Mouse (Mus musculus) kidney, adult 2 months (tissue): ENCODE results near the gene Olfr878. TPM values are rescaled to one million over a fixed set of nuclear protein-coding genes. Genes with fewer than 3 reads are reported as not detected.

ENCODE experiments used
- DNase-seq: peaks from one replicate; pipeline ENCODE4 v3.0.0; 2021
- H3K27ac ChIP-seq: fragments of 200-500 bp; 2 replicates; pipeline ENCODE4 v1.5.1; 2012; ENCODE audit warnings: low read depth, low read length, control low read depth, inconsistent platforms; ENCODE audit not compliant: insufficient read depth
- H3K27me3 ChIP-seq: fragments of 200-500 bp; replicated peaks from 2 replicates; pipeline ENCODE4 v1.6.1; 2012; ENCODE audit warnings: mild to moderate bottlenecking, moderate library complexity, low read length, inconsistent platforms; ENCODE audit not compliant: control insufficient read depth, insufficient read depth
- H3K36me3 ChIP-seq: fragments of 200-500 bp; 2 replicates; pipeline ENCODE4 v1.6.1; 2012; ENCODE audit warnings: mild to moderate bottlenecking, moderate library complexity, low read length, inconsistent platforms; ENCODE audit not compliant: control insufficient read depth, insufficient read depth
- H3K4me1 ChIP-seq: fragments of 200-500 bp; 2 replicates; pipeline ENCODE4 v1.6.1; 2011; ENCODE audit warnings: low read length; ENCODE audit not compliant: control insufficient read depth, insufficient read depth
- H3K4me3 ChIP-seq: fragments of 200-500 bp; 2 replicates; pipeline ENCODE4 v1.5.1; 2011; ENCODE audit warnings: mild to moderate bottlenecking, low read depth, low read length, control low read depth; ENCODE audit not compliant: insufficient read depth
- CTCF ChIP-seq: fragments of 200-500 bp; conservative IDR thresholded peaks from 2 replicates; pipeline ENCODE4 v1.5.1; 2011; ENCODE audit warnings: low read depth, mild to moderate bottlenecking, control low read depth, low read length, moderate library complexity, mixed read lengths; ENCODE audit not compliant: insufficient read depth, insufficient read length
- POLR2A ChIP-seq: fragments of 200-500 bp; IDR thresholded peaks from one replicate; pipeline ENCODE4 v1.6.1; 2011; ENCODE audit warnings: low read depth, low read length, control low read depth
- WGBS: fragments of 180-500 bp; shearing (Covaris S2); methylation state at CpG from one replicate; pipeline ENCODE4 v1.1.7; 2018; 5-methylcytosine and 5-hydroxymethylcytosine counted together
- polyA plus RNA-seq: library from polyadenylated mRNA; depleted of rRNA; stranded (reverse); fragments of >200 nt; gene quantifications from 2 replicates; pipeline ENCODE4 v1.2.3, GENCODE M21; 2012; rRNA removed

Olfr878 gene
- polyA plus RNA-seq = not detected in 2 replicates

GRCm38 (mm10) chr9:37917540-37917939, at the start of gene Olfr878:
TSS of gene Olfr878 (plus strand) at chr9:37917840.
- H3K27ac ChIP-seq = no peak within 1 kb of the TSS
- no peak for DNase-seq
- H3K27me3 ChIP-seq = no peaks in the 10 kb centered on the region
- no peak within 1 kb of the TSS for H3K4me3 ChIP-seq
- TF ChIP-seq CTCF = no peak
- no peak for TF ChIP-seq POLR2A
- WGBS = 78% methylated on average over 2 of the region's 2 CpGs
- H3K4me1 ChIP-seq = no peaks in the 10 kb centered on the region
- H3K36me3 ChIP-seq = no peaks in the 10 kb centered on the region

GRCm38 (mm10) chr9:37870246-37870645, 47.4 kb upstream of the Olfr878 start:
- WGBS = 52% methylated on average over 1 of the region's 1 CpGs

GRCm38 (mm10) chr9:37871097-37871496, 46.5 kb upstream of the Olfr878 start:
- Histone ChIP-seq H3K4me1 (no peaks in the 10 kb centered on the region), H3K36me3 (no peaks in the 10 kb centered on the region), H3K27me3 (no peaks in the 10 kb centered on the region), H3K4me3 (no peak overlapping the region), H3K27ac (no peak overlapping the region)
- no peak for TF ChIP-seq CTCF
- TF ChIP-seq POLR2A = no peak
- no peak for DNase-seq
- 75% methylated on average over 1 of the region's 1 CpGs for WGBS

More at GRCm38 (mm10) chr9:37870246-37870645, 47.4 kb upstream of the Olfr878 start:
- H3K27ac ChIP-seq = no peak overlapping the region
- no peak for TF ChIP-seq POLR2A
- TF ChIP-seq CTCF = no peak
- no peak overlapping the region for H3K4me3 ChIP-seq
- H3K27me3 ChIP-seq = no peaks in the 10 kb centered on the region
- no peaks in the 10 kb centered on the region for H3K36me3 ChIP-seq
- H3K4me1 ChIP-seq = no peaks in the 10 kb centered on the region
- no peak for DNase-seq

DNA sequence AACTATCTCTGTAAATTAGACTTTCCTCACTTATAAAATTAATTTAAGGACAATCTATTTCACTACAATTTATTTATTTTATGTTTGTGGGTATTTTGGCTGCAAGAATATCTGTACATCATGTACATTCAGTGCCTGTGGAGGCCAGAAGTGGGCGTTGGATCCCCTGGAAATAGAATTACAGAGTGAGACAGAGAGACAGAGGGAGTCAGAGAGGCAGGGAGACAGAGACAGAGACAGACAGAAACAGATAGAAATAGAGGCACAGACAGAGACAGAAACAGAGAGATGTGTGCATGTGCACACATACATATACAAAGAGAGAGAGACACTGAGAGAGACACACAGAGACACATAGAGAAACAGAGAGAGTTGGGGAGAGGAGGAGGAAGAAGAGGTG, 46.1 kb upstream of the Olfr878 start:
- Histone ChIP-seq H3K4me1 (no peaks in the 10 kb centered on the region), H3K27me3 (no peaks in the 10 kb centered on the region), H3K27ac (no peak overlapping the region), H3K36me3 (no peaks in the 10 kb centered on the region), H3K4me3 (no peak overlapping the region)
- no peak for TF ChIP-seq POLR2A
- no peak for TF ChIP-seq CTCF
- 33% methylated on average over 1 of the region's 1 CpGs for WGBS
- no peak for DNase-seq

- WGBS = 34% methylated on average over 2 of the region's 2 CpGs
- Histone ChIP-seq H3K4me3 (no peak overlapping the region), H3K27me3 (no peaks in the 10 kb centered on the region), H3K36me3 (no peaks in the 10 kb centered on the region), H3K4me1 (no peaks in the 10 kb centered on the region), H3K27ac (no peak overlapping the region)
- DNase-seq = no peak
- TF ChIP-seq CTCF = no peak
- no peak for TF ChIP-seq POLR2A
Observed at GRCm38 (mm10) chr9:37890960-37891359, 26.7 kb upstream of the Olfr878 start.

DNA sequence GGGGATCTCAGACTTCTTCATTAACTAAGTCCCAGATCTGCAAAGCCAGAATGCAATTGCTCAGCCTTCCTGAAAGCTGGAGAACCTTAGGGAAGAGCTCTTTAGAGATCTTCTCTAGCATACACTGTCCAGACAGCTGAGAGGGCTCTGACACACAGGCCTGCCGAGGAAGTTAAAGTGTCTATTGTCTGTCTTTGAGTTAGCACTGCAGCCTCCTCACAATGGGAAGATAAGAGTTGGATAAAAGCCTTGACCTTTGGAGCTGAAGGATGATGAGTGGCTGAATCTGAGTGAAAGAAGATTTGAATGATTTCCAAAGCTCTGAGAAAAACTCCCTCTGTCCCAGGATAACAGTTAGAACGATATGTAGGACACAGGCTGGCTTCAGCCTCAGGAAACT, 21.0 kb upstream of the Olfr878 start, which contains the start of gene Olfr145:
Olfr145 (plus strand) TSS at position 64 of the 400 bp plus-strand sequence.
- TF ChIP-seq POLR2A (no peak), CTCF (no peak)
- DNase-seq = no peak
- no peak within 1 kb of the TSS for H3K4me3 ChIP-seq

DNA sequence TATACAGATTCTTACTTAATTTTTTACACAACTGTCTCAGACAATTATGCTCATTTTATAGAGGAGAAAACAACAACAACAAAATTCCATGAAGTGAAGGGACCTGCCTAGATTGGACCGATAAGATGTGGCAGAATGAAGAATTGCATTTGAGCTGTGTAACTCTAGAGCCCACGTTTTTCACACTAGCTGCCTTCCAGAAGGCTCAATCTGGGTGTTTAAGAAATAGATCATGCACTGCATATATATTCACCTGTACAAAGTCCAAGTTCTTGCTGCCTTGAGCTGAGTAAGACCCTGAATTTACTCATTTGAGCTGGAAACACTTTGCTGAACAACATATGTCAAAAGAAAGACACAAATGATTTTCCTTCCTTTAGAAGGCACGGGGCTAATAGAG, 12.1 kb upstream of the Olfr878 start:
- no peak overlapping the region for H3K4me3 ChIP-seq
- H3K36me3 ChIP-seq = no peaks in the 10 kb centered on the region
- no peak overlapping the region for H3K27ac ChIP-seq
- WGBS = 55% methylated on average over 3 of the region's 3 CpGs
- TF ChIP-seq CTCF (no peak), POLR2A (no peak)
- no peaks in the 10 kb centered on the region for H3K27me3 ChIP-seq
- no peak for DNase-seq
- H3K4me1 ChIP-seq = no peaks in the 10 kb centered on the region

More for the DNA sequence above, 21.0 kb upstream of the Olfr878 start, which contains the start of gene Olfr145:
- 60% methylated on average over 2 of the region's 2 CpGs for WGBS
- Histone ChIP-seq H3K4me1 (no peaks in the 10 kb centered on the region), H3K27me3 (no peaks in the 10 kb centered on the region), H3K36me3 (no peaks in the 10 kb centered on the region), H3K27ac (no peak within 1 kb of the TSS)

GRCm38 (mm10) chr9:37918018-37918417, 378 bp downstream of the Olfr878 start:
- H3K27ac ChIP-seq = no peak overlapping the region
- no peaks in the 10 kb centered on the region for H3K4me1 ChIP-seq
- H3K27me3 ChIP-seq = no peaks in the 10 kb centered on the region
- TF ChIP-seq CTCF = no peak
- no peak for TF ChIP-seq POLR2A
- H3K36me3 ChIP-seq = no peaks in the 10 kb centered on the region
- no peak overlapping the region for H3K4me3 ChIP-seq
- 43% methylated on average over 1 of the region's 1 CpGs for WGBS
- no peak for DNase-seq
